Mouse (Mus musculus): ENCODE measurements around the gene Serpina9.
"Not testable (repeated sequence)": the region's sequence is repeated elsewhere in the genome, so short reads cannot be mapped to it uniquely, and the experiment has no call there.

The Serpina9 gene

DNA sequence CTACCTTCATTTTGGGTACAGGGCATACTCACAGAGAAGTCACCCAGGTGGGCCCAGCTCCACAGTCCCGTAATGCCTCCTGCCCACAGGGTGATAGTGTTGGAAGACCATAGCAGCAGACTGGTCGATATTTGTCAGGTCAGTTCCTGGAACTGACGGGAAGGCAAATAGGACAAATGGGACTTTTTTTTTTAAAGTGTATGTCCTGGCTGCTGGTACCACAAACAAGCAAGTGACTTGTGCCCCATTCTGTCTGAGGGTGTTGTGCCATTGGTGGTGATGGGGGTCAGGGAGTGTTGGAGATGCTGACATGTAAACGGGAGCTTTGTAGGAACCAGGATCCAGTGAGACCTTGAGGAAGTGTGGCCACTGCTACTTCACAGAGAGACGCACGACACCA is 23.7 kb downstream of the Serpina9 start, which contains the start of gene Serpina11:
Serpina11 (minus strand) TSS at position 101 of the 400 bp plus-strand sequence.
- no peak for DNase-seq (ENCODE audit: low spot score in 2 of 2)

DNA sequence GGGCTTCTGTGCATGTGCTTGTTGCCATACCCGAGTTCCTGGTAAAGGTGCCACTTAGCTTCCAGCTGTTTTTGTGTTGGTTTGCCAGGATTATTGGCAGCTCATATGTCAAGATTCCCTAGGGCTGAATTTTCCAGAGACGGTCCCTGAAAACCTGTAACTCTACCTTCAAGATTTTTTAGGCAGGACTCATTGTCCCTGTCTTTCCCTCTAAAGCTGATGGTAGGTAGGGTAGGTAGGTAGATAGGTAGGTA is 24.1 kb downstream of the Serpina9 start:
- no peak for DNase-seq (ENCODE audit: low spot score in 2 of 2)

DNA sequence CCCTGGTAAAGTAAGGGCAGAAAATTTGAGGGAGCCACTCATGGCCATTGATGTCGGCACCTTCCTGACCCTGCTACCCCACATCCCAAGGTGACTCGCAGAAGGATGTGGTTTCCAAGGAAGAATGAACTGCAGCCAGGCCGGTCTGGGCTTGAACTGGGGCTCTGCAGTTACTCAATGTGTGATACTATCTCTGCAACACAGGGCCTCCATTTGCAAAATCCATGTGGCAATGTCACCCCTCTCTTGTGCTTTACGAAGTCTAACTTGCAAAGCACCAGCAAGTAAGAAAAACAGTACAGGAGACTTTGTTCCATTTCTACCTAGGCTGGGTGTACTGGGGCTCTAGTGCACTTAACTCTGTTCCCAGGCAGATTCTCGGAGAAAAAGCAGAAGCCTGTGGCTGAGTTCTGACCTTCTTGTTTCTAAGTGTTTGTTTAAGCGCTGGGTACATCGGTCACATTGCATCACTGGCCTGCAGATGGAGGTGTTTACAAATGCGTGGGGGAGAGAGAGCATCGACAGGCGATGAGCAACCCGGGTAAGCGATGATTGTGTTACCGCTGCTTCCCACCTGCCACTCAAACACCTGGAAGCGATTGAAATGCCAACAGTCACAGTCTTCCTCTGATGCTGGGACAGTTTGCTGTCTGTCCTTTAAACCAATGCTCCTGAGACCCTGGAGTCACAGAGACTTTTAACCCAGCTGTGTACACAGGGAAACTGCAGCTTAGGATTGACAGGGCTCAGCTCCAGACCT is 24.6 kb downstream of the Serpina9 start:
- no peak for DNase-seq (ENCODE audit: low spot score in 2 of 2)

DNA sequence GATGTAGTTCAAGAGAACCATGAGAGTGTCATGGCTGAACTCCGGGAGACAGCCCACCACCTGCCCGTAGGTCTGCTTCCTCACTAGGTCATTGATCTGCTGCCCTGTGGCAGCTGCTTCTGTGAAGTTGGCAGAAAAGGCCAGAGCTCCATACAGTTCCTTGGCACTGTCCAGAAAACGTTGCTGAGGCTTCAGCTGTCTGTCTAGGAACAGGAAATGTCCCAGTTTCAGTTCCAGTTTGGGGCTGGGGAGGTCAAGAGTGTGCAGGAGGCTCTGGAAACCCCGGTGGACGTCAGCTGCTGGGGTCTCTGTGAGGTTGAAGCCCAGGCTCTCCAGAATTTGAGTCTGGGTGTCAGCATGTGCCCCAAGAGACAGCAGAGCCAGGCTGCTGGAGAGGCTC is 27.7 kb downstream of the Serpina9 start:
- DNase-seq (ENCODE audit: low spot score in 2 of 2): no peak

DNA sequence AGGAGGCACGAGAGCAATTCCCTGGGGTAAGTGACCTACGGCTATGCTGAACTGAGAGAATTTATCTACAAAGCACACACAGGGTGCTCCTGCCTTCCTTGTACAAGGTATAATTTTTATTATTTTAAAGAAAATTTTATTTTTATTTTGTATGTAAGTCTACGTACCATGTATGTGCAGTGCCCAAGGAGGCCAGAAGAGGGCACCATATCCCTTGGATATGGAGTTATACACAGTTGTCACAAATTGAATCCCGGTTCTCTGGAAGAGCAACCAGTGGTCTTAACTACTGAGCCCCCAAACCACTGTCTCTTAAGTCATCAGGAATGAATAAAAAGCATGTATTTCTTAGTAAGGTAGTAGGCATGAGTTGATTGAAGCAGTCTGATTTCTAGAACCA is 28.6 kb downstream of the Serpina9 start:
- DNase-seq (ENCODE audit: low spot score in 2 of 2): no peak

DNA sequence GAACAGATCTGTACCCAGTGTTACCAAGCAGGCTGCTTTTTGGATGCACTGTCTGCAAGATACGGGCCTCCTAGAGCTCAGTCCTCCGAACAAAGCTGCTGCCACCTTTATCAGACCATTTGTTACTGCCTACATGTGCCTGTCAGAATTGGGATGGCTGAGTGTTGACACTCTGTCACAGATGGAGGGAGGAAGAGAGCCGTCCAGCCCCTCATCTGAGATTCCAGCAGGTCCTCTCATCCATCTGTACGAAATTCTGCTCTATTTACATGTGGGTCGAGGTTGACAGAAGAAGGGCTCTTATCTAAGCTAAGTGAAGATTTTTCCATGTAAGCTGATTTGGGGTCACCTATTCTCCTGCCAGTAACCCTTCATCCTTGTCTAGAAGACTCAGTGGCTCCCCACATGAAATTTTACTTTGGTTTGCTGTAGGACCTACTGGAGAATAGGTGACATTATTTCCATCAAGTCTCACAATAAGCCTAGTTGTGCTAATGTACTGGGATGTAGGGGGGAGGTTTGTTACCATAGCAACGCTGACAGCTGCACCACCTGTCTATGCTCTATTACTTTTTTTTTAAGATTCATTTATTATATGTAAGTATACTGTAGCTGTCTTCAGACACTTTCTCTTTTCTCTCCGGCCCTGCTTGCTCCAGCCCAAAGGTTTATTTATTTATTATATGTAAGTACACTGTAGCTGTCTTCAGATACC is 31.8 kb downstream of the Serpina9 start:
- no peak for DNase-seq (ENCODE audit: low spot score in 2 of 2)

DNA sequence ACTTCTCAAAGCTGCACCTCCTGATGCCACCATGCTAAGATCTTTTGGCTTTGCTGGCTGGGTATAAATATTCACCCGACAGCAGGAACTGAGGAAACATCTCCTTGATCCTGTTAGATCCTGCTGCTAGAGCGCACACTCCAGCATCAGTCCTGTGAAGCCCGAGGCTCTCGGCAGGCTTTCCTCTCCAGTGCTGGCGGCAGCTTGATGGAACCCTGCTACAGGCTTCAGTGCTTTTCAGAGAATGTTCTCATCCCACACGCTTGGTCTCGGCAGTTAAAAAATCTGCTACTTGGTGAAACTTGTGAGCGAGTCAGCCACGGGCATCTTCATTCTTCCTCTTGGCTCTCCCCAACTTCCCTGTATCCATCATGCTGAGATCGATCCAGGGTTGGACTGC is 35.3 kb downstream of the Serpina9 start:
- DNase-seq (ENCODE audit: low spot score in 2 of 2): no peak

DNA sequence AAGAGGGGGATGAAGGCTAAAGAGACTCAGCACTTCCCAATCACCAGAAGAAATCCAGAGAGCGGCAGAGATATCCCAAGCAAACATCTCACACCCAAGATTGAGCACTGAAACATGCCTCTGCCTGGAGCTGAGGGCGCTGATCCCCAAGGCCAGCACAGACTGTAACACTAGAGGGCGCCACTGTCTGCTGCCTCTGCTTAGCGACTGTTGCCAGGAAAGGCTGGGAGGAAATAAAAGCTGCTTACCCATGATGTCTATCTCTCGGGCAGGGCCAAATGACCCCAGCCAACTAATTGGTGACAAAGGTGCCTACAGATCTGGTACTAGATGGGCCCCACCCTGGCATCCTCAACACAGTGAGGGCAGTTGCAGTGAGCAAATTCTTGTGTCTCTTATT is 35.7 kb downstream of the Serpina9 start:
- DNase-seq (ENCODE audit: low spot score in 2 of 2): no peak

DNA sequence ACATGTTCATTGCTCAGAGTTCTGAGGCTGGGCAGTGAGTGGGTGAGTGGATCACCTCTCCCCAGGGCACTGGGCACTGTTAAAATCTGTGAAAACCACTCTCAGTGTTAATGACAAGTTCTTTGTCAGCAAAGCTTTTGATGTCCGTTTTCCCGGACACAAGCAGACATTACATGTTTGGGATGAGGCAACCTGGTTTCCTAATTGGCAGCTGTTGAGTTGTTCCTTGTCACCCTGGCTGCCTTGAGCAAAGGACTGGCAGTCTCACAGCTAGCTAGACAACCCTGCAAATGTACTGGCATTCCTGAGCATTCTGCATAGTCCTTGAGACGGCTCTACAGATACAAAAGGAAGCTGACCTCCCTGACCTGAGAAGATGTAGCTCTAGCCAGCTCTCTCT is 36.5 kb downstream of the Serpina9 start:
- no peak for DNase-seq (ENCODE audit: low spot score in 2 of 2)

DNA sequence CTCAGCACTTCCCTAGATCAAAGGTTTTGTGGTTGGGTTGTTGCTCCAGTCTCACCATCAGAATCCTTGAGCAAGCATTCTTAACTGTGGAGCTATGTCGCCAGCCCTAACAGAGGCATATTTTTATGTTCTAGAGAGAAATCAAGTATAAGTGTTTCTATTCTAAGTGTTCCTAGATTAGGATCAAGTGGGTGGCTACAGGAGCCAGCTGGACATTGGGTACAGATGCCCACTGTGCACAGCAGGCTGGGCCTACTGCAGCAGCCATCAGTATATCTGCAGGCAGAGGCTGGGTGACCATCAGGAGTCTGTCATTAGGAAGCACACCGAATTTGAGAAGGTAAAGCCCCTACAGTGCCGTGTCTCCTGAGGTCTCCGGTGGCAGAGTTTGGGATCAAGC is 42.5 kb downstream of the Serpina9 start:
- DNase-seq (ENCODE audit: low spot score in 2 of 2): no peak

DNA sequence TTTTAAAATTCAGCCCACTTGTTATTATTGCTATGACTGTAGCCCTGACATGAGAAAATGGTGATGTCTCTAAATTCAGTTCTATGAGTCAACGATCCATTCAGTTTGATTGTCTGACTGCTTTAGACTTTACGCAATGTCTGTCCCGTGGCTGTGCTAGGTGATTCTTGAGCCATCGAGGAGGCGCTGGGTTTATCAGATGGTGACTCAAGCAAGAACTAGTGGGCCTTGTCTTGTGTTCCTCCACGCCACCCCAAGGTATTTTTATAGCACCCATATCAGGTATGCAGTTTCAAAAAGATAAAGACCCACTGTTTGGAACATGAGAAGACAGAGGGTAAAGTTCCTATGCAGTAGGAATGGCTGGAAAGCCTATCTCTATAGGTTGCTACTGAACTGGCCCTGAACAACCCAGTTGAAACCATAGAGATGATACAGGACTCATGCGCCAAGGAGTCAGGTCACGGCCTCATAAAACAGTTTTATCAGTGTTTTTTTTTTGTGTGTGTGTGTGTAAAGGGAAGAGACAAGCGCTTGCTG is 43.9 kb downstream of the Serpina9 start:
- DNase-seq (ENCODE audit: low spot score in 2 of 2): no peak

DNA sequence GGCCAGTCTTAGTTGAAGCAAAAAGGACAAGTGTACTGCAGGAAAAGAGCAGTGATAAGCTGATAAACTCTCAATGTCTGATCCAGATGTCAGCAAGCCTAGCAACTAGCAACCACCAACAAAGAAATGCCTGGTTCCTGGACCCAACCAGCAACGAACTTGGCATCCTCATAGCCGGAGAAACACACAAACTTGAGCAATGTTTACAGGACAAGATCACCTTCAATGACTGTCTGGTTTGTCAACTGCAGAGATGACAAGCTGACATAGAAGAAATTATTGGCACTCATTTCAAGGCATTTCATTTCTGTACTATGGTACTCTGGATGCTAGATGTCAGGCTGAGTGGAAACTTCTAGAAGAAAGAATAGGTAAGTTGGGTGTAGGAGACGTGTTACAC is 46.8 kb downstream of the Serpina9 start:
- no peak for DNase-seq (ENCODE audit: low spot score in 2 of 2)

DNA sequence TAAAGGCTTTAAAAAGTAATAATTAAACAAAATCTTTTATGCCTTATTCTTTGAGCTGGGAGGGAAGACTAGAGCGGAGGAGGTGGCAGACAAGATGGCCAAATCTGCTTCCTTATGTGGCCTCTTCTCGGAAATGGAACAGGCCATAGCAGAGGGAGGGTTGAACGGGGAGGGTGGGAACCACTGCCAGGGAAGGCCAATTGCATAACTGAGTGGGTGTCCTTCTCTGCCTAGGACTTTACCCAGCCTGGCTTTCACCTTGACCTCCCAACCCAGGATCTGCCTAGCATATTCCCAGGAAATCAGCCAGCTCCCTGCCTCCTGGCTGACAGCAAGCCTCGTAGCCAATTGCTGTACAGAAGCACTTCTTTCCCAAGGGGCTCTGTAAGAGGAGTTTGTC is 50.3 kb downstream of the Serpina9 start:
- DNase-seq (ENCODE audit: low spot score in 2 of 2): no peak

DNA sequence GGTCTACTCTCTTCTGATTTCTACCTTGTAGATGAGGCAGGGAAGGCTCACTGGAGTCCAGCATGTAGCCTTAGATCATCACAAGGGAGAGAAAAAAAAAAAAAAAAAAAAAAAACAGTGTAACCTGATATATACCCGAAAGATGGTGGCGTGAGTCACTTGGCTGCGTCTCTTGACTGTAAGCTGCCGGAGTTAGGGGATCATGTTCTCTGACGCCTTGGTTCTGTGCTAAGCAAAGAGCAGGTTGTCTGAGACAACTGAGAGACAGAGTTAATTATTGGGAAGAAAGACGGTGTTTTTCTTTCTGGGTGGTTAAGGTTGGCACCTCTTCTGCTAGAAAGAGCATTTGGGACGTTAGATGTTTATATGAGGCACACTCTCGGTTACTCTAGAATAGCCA is 50.7 kb downstream of the Serpina9 start:
- DNase-seq (ENCODE audit: low spot score in 2 of 2): no peak

DNA sequence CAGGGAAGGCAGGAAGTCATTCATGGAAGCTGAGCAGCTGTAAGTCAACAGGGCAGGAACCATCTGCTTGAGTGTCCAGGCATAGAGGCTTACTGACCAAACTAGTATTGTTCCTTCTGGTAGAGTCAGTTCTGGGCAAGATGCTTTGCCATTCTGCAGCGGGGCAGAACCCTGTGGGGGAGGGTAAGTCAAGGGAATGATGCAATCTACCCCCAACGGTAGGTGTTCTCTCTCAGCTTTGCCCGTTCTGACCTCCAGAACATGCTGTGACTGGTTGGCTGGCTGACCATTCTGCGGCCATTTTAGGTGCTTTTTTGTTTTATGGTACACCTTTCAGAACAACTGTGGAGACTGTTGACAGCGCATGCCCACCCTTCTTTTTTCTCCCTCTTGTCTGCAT is 51.2 kb downstream of the Serpina9 start:
- DNase-seq (ENCODE audit: low spot score in 2 of 2): no peak

DNA sequence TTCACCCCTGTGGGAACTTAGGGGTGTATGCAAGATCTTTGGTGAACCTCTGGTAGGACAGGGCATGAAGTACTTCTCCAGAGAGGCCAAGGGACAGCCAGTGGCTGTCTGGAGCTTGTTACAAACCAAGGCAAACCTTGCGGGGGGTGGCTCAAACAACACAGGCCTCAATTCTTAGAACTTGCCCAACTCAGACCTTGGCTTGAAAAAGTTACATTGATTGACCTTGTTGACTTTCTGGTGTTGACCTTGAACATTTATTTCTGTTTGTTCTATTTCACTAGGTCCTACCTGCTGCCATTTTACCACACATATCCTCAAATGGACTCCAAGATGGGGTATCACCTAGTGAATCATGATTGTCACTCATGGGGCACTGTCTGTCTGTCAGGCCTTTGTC is 51.8 kb downstream of the Serpina9 start:
- DNase-seq (ENCODE audit: low spot score in 2 of 2): no peak

DNA sequence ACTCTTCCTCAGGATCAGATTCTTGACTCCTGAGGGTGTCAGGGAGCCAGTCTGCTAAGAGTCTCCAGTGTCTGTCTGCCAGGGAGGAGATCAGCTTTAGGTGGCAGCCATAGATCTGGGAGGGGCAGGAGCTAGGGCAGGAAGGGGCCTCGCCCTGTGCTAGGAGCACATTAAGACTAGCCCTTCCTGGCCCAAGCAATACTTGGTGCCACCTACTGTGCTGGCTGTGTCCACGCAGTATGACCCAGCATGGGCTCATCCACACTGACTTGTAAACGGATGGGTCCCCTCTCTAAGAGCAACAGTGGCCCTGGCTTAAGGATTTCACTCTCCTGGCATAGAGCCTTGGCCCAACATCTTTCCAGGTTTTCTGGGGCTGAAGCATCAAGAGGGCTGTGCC is 54.8 kb downstream of the Serpina9 start, which contains the start of gene Serpina1e:
Serpina1e (minus strand) TSS at position 178 of the 400 bp plus-strand sequence.
- DNase-seq (ENCODE audit: low spot score in 2 of 2): no peak

DNA sequence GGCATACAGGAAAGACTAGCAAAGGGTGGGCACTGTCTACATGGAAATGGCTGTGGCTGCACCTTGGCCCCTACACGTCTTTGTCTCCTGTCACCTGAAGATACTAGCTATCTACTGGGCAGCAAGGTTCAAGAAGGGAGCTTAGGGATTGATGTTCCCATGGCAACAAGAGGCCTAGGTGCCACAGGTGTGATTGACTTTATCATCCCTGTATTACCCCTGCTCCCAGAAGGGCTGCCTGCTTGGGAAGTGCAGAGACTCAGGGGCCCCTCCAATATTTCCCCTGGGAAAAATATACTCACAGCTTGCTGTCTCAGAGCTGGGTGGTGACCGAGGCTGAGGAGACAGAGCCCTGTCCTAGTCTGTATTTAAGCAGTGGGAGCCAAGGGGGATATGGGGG is 57.0 kb downstream of the Serpina9 start:
- DNase-seq (ENCODE audit: low spot score in 2 of 2): not testable (repeated sequence)

DNA sequence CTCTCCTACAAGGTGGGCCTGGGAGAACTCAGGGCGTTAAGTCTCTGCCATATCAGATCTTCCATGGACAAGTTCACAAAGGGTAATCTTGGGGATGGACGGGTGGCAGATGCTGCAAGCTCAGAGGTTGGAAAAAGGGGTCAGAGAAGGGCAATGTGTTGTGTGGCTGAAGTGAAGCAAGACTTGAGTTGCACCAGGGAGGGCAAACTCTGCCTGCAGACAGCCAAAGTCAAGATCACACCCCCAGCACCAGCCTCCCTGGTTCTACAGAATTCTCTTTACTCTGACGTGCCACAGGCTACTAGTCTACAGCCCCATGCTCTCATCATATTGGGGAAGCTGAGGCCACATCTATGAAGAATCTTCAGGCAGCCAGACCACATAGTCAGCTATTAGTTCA is 60.6 kb downstream of the Serpina9 start:
- not testable (repeated sequence) for DNase-seq (ENCODE audit: low spot score in 2 of 2)

DNA sequence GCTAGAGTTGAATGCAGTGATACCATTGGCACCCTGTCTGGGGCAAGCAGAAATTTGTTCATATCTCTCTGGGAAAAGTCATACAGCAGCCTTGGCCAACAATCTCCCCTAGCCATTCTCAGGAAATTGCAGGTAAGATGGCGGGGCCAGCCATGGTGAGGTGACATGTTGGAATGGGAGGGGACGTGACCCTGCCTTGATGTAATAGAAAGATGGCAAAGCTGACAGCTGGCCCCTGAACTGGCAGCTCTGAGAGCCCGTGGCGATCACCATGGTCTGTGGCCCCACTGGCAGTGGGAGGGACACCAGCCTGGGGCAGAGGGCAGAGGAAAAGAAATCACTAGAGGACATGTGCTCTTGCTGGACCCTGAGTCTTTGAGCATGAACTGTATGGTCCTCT is 67.3 kb downstream of the Serpina9 start:
- DNase-seq (ENCODE audit: low spot score in 2 of 2): no peak

All from spleen, postnatal 36 days (tissue).